Mouse (Mus musculus) G1E (cell line): ENCODE measurements around the gene Slc8b1.

Source experiments
- CTCF ChIP-seq: IDR thresholded peaks from 2 replicates; pipeline ENCODE4 v1.5.1; 2012; ENCODE audit warnings: low read depth, low read length, inconsistent platforms, mixed read lengths
- GATA1 ChIP-seq: IDR thresholded peaks from 2 replicates; pipeline ENCODE4 v1.6.1; 2012; ENCODE audit warnings: borderline replicate concordance, low read length, inconsistent platforms, mixed read lengths
- GATA2 ChIP-seq: IDR thresholded peaks from 2 replicates; pipeline ENCODE4 v1.6.1; 2012; ENCODE audit warnings: low read depth, low read length, inconsistent platforms, borderline replicate concordance
- POLR2AphosphoS5 ChIP-seq: IDR thresholded peaks from 2 replicates; pipeline ENCODE4 v1.6.1; 2012; ENCODE audit warnings: low read depth, low read length, inconsistent platforms; ENCODE audit not compliant: insufficient replicate concordance
- TAL1 ChIP-seq: conservative IDR thresholded peaks from 2 replicates; pipeline ENCODE4 v1.6.1; 2012; ENCODE audit warnings: low read depth, low read length, inconsistent platforms, mixed read lengths

- TF ChIP-seq CTCF (no peak), GATA1 (no peak), POLR2AphosphoS5 (no peak), GATA2 (no peak), TAL1 (no peak)
Measured at GRCm38 (mm10) chr5:120497071-120497470, 13.9 kb upstream of the Slc8b1 start.
